ENCODE assay signal across 28 mouse cellular contexts in genomic region chr11:65358908-65359307, GRCm38 (mm10).
DNase-seq lines count a peak whose midpoint lies in the region; ATAC-seq and TF ChIP-seq lines count a peak whose summit lies in the region.
"Had no signal": no experiment of that assay in that cellular context is flagged by ENCODE, and none has a peak within 500 bp of the region (broad histone marks: within the 10 kb centered on the region; RNA-seq: fewer than 3 reads in every experiment).

No protein-coding gene starts in this region.

- TF ChIP-seq POLR2A in heart, adult 2 months (IDR thresholded peaks at IDR 0.05; ENCODE audit: insufficient read depth, low read depth, low read length): no peak

- H3K27me3 ChIP-seq in heart, embryonic 13.5 days (replicated peaks): no peaks in the 10 kb centered on the region
- no peaks in the 10 kb centered on the region for H3K27me3 ChIP-seq in heart, adult 2 months (ENCODE audit: control insufficient read depth, insufficient read depth, low read length)
- H3K27me3 ChIP-seq: embryonic facial prominence, embryonic 15.5 days; forebrain, embryonic 12.5 days; hindbrain, embryonic 15.5 days; lung, embryonic 15.5 days; midbrain, embryonic 15.5 days; neural tube, embryonic 15.5 days had no signal

- H3K9me3 ChIP-seq in heart, embryonic 13.5 days: no peaks in the 10 kb centered on the region
- H3K9me3 ChIP-seq: embryonic facial prominence, embryonic 10.5 days; embryonic facial prominence, embryonic 15.5 days; forebrain, embryonic 12.5 days; G1E; hindbrain, embryonic 10.5 days; hindbrain, embryonic 15.5 days; limb, embryonic 13.5 days; lung, embryonic 15.5 days; midbrain, embryonic 10.5 days; midbrain, embryonic 15.5 days; neural tube, embryonic 15.5 days had no signal

- H3K4me3 ChIP-seq in heart, embryonic 13.5 days: no peak overlapping the region
- H3K4me3 ChIP-seq in heart, adult 2 months: no peak overlapping the region
- H3K4me3 ChIP-seq: embryonic facial prominence, embryonic 10.5 days; embryonic facial prominence, embryonic 15.5 days; forebrain, embryonic 12.5 days; gastrocnemius, adult 2 months; hindbrain, embryonic 10.5 days; hindbrain, embryonic 15.5 days; limb, embryonic 13.5 days; lung, embryonic 15.5 days; midbrain, embryonic 10.5 days; midbrain, embryonic 15.5 days; neural tube, embryonic 15.5 days had no signal

- H3K9ac ChIP-seq in heart, embryonic 13.5 days: peak overlapping the region; percentile 37; the same call in 1 of the 2 replicates
- H3K9ac ChIP-seq in heart, adult 2 months (ENCODE audit: low read depth, low read length): no peak overlapping the region
- H3K9ac ChIP-seq: embryonic facial prominence, embryonic 15.5 days; forebrain, embryonic 12.5 days; hindbrain, embryonic 15.5 days; limb, embryonic 13.5 days; lung, embryonic 15.5 days; midbrain, embryonic 15.5 days; neural tube, embryonic 15.5 days had no signal

- TF ChIP-seq EP300 in heart, adult 2 months (IDR thresholded peaks at IDR 0.05; ENCODE audit: insufficient read depth, low read depth, low read length): no peak

- peaks cover 36% of the 10 kb centered on the region for H3K4me1 ChIP-seq in heart, embryonic 13.5 days
- no peaks in the 10 kb centered on the region for H3K4me1 ChIP-seq in heart, adult 2 months (ENCODE audit: control insufficient read depth, insufficient read depth, low read length)
- H3K4me1 ChIP-seq: embryonic facial prominence, embryonic 10.5 days; embryonic facial prominence, embryonic 15.5 days; hindbrain, embryonic 10.5 days; hindbrain, embryonic 15.5 days; limb, embryonic 13.5 days; lung, embryonic 15.5 days; midbrain, embryonic 10.5 days; midbrain, embryonic 15.5 days; neural tube, embryonic 15.5 days had no signal

- peak; percentile 44; the same call in 1 of the 2 replicates for ATAC-seq in frontal cortex, adult (ENCODE audit: low TSS enrichment)
- no peak for ATAC-seq in heart, embryonic 13.5 days (ENCODE audit: extremely low read depth, insufficient number of reproducible peaks, low FRiP score, low TSS enrichment)
- ATAC-seq: inflammation-experienced regulatory T-cells, adult 6 months; midbrain, embryonic 15.5 days had no signal

- intact Hi-C loops in heart, adult 2 months (cut with DNase I): no loop called here

- no peaks in the 10 kb centered on the region for H3K36me3 ChIP-seq in heart, embryonic 13.5 days
- H3K36me3 ChIP-seq in heart, adult 2 months (ENCODE audit: control insufficient read depth, insufficient read depth, low read length): no peaks in the 10 kb centered on the region
- H3K36me3 ChIP-seq: embryonic facial prominence, embryonic 10.5 days; embryonic facial prominence, embryonic 15.5 days; forebrain, embryonic 12.5 days; G1E; hindbrain, embryonic 10.5 days; hindbrain, embryonic 15.5 days; limb, embryonic 13.5 days; lung, embryonic 15.5 days; midbrain, embryonic 10.5 days; midbrain, embryonic 15.5 days; neural tube, embryonic 15.5 days had no signal

- H3K79me2 ChIP-seq in heart, adult 2 months (replicated peaks; ENCODE audit: control insufficient read depth, insufficient read depth, low read length): no peaks in the 10 kb centered on the region

- 18% methylated on average over 8 of the region's 8 CpGs for WGBS in heart, embryonic 13.5 days
- WGBS in heart, adult 2 months: 24% methylated on average over 8 of the region's 8 CpGs

- TF ChIP-seq CTCF in heart, adult 2 months (IDR thresholded peaks at IDR 0.05): no peak

- H3K27ac ChIP-seq in heart, embryonic 13.5 days (replicated peaks): peak overlapping the region; percentile 20
- H3K27ac ChIP-seq in heart, adult 2 months: no peak overlapping the region
- H3K27ac ChIP-seq: embryonic facial prominence, embryonic 10.5 days; embryonic facial prominence, embryonic 15.5 days; forebrain, embryonic 12.5 days; gastrocnemius, adult 2 months; hindbrain, embryonic 10.5 days; hindbrain, embryonic 15.5 days; limb, embryonic 13.5 days; lung, embryonic 15.5 days; midbrain, embryonic 10.5 days; midbrain, embryonic 15.5 days; neural tube, embryonic 15.5 days had no signal

- no peak for DNase-seq in frontal cortex, postnatal 10 days (ENCODE audit: low spot score in 2 of 2)
- no peak for DNase-seq in heart, adult 2 months
- DNase-seq in right cerebral cortex, postnatal 10 days (ENCODE audit: low spot score in 2 of 2): peak; percentile 30 to 36
- DNase-seq in right cerebral cortex, postnatal 4 days: no peak
- DNase-seq in thymus, postnatal 25 days: no peak
- DNase-seq: adrenal gland, adult 8-10 months; cerebellum, adult 8-10 months; cerebellum, postnatal 25 days; gastrocnemius, adult 2 months; kidney, adult 11 months; kidney, postnatal 14 days; retina, postnatal 1 day; thymus, postnatal 14 days had no signal

- H3K4me2 ChIP-seq in heart, embryonic 13.5 days: peak overlapping the region; percentile 30
- H3K4me2 ChIP-seq: embryonic facial prominence, embryonic 15.5 days; forebrain, embryonic 12.5 days; hindbrain, embryonic 15.5 days; limb, embryonic 13.5 days; liver, embryonic 11.5 days; lung, embryonic 15.5 days; midbrain, embryonic 15.5 days; neural tube, embryonic 15.5 days had no signal

Comparison
In these comparisons a context has a peak if more than half of its experiments do, and no peak if none do; other contexts are left out.
1. DNase-seq: peak in right cerebral cortex, postnatal 10 days (2 of 2); none in frontal cortex, postnatal 10 days (0 of 2), heart, adult 2 months (0 of 2), right cerebral cortex, postnatal 4 days (single experiment) and thymus, postnatal 25 days (single experiment).